Mouse (Mus musculus) heart, embryonic 10.5 days (tissue): Measurements from ENCODE around the gene Sema4c. TPM values are rescaled to one million over a fixed set of nuclear protein-coding genes. Genes with fewer than 3 reads are reported as not detected.
A peak's percentile ranks its signal among the peaks of the same experiment; 100 is the strongest.
"Not testable (repeated sequence)": the region's sequence is repeated elsewhere in the genome, so short reads cannot be mapped to it uniquely, and the experiment has no call there.

Experiments used
- DNase-seq: peaks from one replicate; pipeline ENCODE4 v3.0.0-alpha.2; 2017; ENCODE audit warnings: low spot score
- H3K27ac ChIP-seq: fragments of 300-500 bp; sonication (generic); 2 replicates; pipeline ENCODE4 v1.5.1; 2016; ENCODE audit warnings: mild to moderate bottlenecking
- H3K27me3 ChIP-seq: fragments of 300-500 bp; sonication (generic); 2 replicates; pipeline ENCODE4 v1.6.1; 2016; ENCODE audit warnings: mild to moderate bottlenecking; ENCODE audit not compliant: poor library complexity, insufficient read depth, severe bottlenecking
- H3K36me3 ChIP-seq: fragments of 300-500 bp; sonication (generic); 2 replicates; pipeline ENCODE4 v1.6.1; 2016; ENCODE audit warnings: mild to moderate bottlenecking, moderate library complexity
- H3K4me1 ChIP-seq: fragments of 300-500 bp; sonication (generic); 2 replicates; pipeline ENCODE4 v1.6.1; 2016; ENCODE audit warnings: mild to moderate bottlenecking
- H3K4me3 ChIP-seq: fragments of 300-500 bp; sonication (generic); 2 replicates; pipeline ENCODE4 v1.5.1; 2016; ENCODE audit warnings: mild to moderate bottlenecking, moderate library complexity
- H3K9me3 ChIP-seq: fragments of 300-500 bp; sonication (generic); 2 replicates; pipeline ENCODE4 v1.6.1; 2016; ENCODE audit warnings: mild to moderate bottlenecking, moderate library complexity
- WGBS: fragments of 180-500 bp; shearing (Covaris S2); methylation state at CpG from one replicate; pipeline ENCODE4 v1.1.7; 2016; 5-methylcytosine and 5-hydroxymethylcytosine counted together
- polyA plus RNA-seq: library from polyadenylated mRNA; unstranded; fragments of >200 nt; fragmentation: Nextera tagmentation; extraction: Ambion mirVana; gene quantifications from 2 replicates; pipeline ENCODE4 v1.2.1, GENCODE M21; 2016

The Sema4c gene
- polyA plus RNA-seq, 1 experiment from 2014 or later = 15.2 TPM

DNA sequence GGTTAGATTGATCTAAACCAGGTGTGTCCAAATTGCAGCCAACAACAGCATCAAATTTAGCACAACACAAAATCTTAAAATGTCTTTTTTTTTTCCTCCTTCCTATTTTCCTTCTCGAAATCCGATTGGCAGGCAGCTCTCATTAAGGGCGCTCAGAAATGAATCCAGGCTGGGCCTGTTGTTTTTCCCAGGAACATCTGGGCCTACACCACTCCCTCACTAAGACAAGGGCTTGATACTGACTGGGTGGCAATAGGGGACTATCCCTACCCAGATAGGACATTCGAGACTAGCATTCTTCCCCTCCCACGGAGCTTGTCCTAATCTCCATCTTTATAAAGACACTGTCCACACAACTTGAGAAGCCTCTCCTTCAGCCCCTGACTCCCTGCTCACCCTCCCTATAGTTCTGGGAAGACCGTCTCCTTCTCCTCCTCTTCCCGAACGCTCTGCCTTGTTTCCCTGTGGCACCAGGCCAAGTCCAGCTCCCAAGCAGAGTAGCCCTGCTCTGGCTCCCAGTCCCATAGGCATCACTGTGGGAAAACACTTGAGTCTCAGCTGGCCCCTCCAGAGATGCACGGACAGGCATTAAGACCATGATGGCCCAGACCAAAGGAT, 10.1 kb downstream of the Sema4c start:
- WGBS = 55% methylated on average over 9 of the region's 9 CpGs
- peaks cover 46% of the 10 kb centered on the region for H3K36me3 ChIP-seq
- no peaks in the 10 kb centered on the region for H3K9me3 ChIP-seq
- no peak overlapping the region for H3K4me3 ChIP-seq
- peaks cover 43% of the 10 kb centered on the region for H3K4me1 ChIP-seq
- no peak for DNase-seq
- peak overlapping the region; percentile 94; the same call in 1 of the 2 replicates for H3K27ac ChIP-seq
- H3K27me3 ChIP-seq = no peaks in the 10 kb centered on the region

DNA sequence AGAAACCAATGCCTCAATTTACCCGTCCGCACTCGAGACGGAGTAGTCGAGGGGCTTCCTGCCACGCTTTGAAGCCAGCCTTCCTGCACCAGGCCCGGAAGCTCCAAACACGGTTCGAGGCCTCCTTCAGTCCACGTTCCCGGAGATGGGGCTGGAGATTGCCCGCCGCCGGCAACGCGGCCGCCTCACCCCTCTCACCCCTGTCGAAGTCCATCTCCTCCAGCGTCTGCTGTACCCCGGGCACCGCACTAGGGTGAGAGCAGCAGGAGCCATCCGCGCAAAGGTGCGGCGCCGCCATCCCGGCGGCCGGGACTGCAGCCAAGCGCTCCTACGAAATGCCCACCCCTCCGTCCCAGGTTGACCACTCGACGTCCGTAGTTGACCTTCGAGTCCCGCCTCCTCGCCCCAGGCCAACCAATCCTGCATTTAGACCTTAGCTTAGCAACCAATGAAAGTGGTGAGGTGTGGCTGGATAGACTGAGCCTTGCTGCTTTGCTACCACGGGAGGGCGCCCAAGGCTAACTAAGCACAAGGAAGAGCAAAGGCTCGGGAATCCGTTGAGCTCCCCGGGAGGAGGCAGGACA, 11.2 kb downstream of the Sema4c start, which contains the start of gene Ankrd39:
Ankrd39 (minus strand) TSS at position 558 of the 584 bp plus-strand sequence.
- H3K36me3 ChIP-seq = peaks cover 41% of the 10 kb centered on the region

DNA sequence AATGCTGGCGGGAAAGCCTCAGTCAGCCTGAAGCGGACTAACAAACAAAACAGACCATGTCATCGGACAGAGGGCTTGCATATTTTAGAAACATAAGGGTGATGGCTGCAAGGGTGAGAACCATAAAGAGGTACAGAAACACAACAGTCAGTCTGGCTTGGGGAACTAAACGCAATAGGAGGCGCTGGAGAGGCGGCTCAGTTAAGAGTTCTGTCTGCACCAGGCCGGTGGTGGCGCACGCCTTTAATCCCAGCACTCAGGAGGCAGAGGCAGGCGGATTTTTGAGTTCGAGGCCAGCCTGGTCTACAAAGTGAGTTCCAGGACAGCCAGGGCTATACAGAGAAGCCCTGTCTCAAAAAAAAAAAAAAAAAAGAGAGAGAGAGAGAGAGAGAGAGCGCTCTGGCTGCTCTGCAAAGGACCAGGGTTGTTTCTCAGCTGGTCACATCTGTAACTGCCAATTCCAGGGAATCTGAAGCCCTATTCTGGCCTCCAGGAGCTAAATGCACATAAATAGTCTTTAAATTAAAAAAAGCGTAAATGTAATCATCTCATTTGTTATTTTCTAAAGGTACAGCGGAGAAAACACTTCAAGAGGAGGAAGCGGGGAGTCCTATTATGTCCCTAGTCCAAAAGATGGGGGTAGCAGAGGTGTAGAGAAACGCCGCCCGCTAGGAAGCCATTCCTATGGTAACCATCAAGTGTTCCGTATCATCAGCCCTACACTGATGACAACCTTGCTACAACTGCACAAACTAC, 12.1 kb downstream of the Sema4c start:
- Histone ChIP-seq H3K9me3 (no peaks in the 10 kb centered on the region), H3K4me1 (peaks cover 43% of the 10 kb centered on the region), H3K4me3 (peak overlapping the region; percentile 83), H3K27ac (peak overlapping the region; percentile 94; the same call in 1 of the 2 replicates), H3K27me3 (no peaks in the 10 kb centered on the region), H3K36me3 (peaks cover 41% of the 10 kb centered on the region)
- no peak for DNase-seq
- 67% methylated on average over 19 of the region's 19 CpGs for WGBS

More for the DNA sequence above, 11.2 kb downstream of the Sema4c start, which contains the start of gene Ankrd39:
- Histone ChIP-seq H3K4me3 (peak within 1 kb of the TSS; percentile 83), H3K27ac (peak within 1 kb of the TSS; percentile 94), H3K4me1 (peaks cover 43% of the 10 kb centered on the region), H3K27me3 (no peaks in the 10 kb centered on the region), H3K9me3 (no peaks in the 10 kb centered on the region)
- under 1% methylated on average over 43 of the region's 43 CpGs for WGBS
- DNase-seq = peak; percentile 99

DNA sequence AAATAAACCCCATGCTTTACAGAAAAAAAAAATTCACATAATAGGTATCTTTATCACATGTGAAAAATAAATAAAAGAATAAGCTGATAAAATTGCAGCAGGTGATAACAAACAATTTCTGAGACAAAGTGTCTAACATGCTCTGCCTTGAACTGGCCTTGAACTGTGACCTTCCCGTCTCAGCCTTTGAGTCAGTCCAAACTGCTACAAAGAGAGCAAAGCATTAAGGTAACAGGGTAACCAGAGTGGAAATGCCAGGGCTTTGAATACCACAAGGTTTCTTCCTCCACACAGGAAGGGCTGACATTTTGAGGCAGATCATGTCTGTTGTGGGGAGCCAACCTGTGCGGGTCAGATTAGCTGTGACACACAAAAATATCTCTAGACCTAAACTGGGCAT, 12.8 kb downstream of the Sema4c start:
- 71% methylated on average over 2 of the region's 2 CpGs for WGBS
- H3K36me3 ChIP-seq = peaks cover 40% of the 10 kb centered on the region
- no peak overlapping the region for H3K4me3 ChIP-seq
- H3K27ac ChIP-seq = no peak overlapping the region
- H3K9me3 ChIP-seq = no peaks in the 10 kb centered on the region
- no peak for DNase-seq
- no peaks in the 10 kb centered on the region for H3K27me3 ChIP-seq
- peaks cover 43% of the 10 kb centered on the region for H3K4me1 ChIP-seq

DNA sequence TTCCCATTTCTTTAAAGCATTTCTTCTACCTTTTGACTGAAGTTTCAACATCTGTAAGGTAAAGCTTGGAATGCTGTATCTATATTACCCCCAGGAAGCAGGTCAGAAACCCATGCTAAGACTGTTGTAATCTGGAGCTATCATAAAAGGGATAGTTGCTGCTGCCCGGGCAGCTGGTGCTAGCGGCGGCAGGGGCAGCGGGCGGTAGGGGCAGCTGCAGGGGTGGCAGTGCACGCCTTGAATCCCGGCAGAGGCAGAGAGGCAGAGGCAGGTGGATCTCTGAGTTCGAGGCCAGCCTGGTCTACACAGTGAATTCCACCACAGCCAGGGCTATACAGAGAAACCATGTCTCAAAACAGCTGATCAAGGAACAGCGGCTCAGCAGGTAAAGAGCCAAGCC, 15.2 kb downstream of the Sema4c start:
- Histone ChIP-seq H3K4me3 (no peak overlapping the region), H3K4me1 (peaks cover 40% of the 10 kb centered on the region), H3K9me3 (no peaks in the 10 kb centered on the region), H3K36me3 (peaks cover 36% of the 10 kb centered on the region), H3K27me3 (no peaks in the 10 kb centered on the region), H3K27ac (no peak overlapping the region)
- WGBS = 93% methylated on average over 9 of the region's 9 CpGs
- DNase-seq = no peak

DNA sequence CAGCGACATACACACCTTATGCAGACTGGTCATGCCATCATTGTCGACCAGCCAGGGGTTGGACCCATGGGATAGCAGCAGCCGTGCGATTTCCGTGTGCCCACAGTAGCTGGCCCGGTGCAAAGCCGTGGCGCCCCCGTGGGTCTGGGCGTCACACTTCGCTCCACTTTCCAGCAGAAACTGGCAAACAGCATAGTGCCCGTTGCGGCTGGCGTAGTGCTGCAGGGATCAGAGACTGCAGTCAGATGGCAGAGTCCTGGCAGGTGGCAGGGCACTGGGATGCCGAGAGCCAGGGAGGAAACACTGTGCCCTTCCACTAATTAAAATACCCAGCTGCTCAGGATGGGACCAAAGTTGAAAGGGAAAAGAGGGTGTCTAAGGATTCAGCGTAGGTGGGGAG, 16.3 kb downstream of the Sema4c start:
- WGBS = 94% methylated on average over 16 of the region's 16 CpGs
- no peaks in the 10 kb centered on the region for H3K9me3 ChIP-seq
- peak overlapping the region; percentile 24; the same call in 1 of the 2 replicates for H3K27ac ChIP-seq
- no peak for DNase-seq
- peaks cover 40% of the 10 kb centered on the region for H3K36me3 ChIP-seq
- H3K4me3 ChIP-seq = no peak overlapping the region
- no peaks in the 10 kb centered on the region for H3K27me3 ChIP-seq
- H3K4me1 ChIP-seq = peaks cover 32% of the 10 kb centered on the region

DNA sequence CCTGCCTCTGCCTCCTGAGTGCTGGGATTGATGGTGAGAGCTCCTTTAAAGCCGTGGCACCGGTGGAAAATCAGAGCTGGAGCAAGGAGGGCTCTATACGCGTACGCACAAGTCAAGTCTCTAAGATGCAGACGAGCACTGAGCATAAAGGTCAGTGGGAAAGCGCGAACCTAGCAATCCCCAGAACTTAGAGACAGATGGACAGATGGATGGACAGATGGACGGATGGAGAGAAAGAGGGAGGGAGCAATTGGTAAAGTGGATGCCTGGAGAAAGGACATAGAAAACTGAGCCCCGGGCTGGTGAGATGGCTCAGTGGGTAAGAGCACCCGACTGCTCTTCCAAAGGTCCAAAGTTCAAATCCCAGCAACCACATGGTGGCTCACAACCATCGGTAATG, 17.3 kb downstream of the Sema4c start:
- H3K4me1 ChIP-seq = peaks cover 31% of the 10 kb centered on the region
- H3K27ac ChIP-seq = no peak overlapping the region
- H3K9me3 ChIP-seq = no peaks in the 10 kb centered on the region
- no peak overlapping the region for H3K4me3 ChIP-seq
- no peak for DNase-seq
- no peaks in the 10 kb centered on the region for H3K27me3 ChIP-seq
- H3K36me3 ChIP-seq = peaks cover 40% of the 10 kb centered on the region
- whole genome bisulfite sequencing = 90% methylated on average over 12 of the region's 12 CpGs

DNA sequence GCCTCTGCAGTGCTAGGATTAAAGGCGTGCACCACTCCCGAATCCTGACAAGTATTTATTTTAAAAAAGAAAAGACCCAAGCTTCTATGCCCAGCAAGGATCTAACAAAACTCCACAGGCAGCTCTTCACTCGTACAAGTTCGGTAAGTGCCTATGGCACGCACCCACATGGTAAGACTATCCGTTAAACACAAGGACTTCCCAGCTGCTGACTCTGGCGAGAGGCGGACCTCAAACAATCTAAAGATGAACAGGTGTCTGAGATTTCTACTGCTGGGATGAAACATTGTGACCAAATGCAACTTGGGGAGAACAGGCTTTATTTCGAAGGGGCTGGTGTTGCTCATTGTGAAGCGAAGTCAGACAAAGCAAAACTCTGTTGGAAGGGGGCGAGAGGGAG, 18.0 kb downstream of the Sema4c start:
- peaks cover 33% of the 10 kb centered on the region for H3K4me1 ChIP-seq
- no peak for DNase-seq
- no peaks in the 10 kb centered on the region for H3K9me3 ChIP-seq
- H3K4me3 ChIP-seq = no peak overlapping the region
- no peaks in the 10 kb centered on the region for H3K27me3 ChIP-seq
- 90% methylated on average over 11 of the region's 11 CpGs for WGBS
- H3K27ac ChIP-seq = peak overlapping the region; percentile 72; the same call in 1 of the 2 replicates
- peaks cover 40% of the 10 kb centered on the region for H3K36me3 ChIP-seq

DNA sequence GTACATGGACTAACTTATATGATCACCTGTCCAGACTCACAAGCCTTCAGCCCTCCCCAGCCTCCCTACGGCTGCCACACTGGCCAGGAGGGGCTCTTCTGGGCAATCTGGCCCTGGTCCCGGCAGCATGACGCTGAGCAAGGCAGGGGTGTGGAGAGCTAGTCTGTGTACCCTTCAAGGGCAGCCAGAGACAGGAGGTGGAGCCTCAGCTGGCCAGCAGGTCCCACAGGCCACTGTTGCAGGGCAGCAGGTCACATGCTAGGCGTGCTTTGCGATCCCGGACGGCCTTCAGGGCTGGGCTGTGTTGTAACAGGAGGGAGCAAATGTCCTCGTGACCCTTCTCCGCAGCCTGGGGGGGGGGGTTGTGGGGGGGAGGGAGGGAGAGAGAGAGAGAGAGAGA, 19.0 kb downstream of the Sema4c start, which contains the start of gene Gm42417:
Gm42417 (minus strand) TSS at position 244 of the 400 bp plus-strand sequence.
- DNase-seq = peak; percentile 91
- H3K27ac ChIP-seq = peak within 1 kb of the TSS; percentile 72
- 47% methylated on average over 9 of the region's 9 CpGs for WGBS
- 0 out of 2 replicates have a peak within 1 kb of the TSS, but pooled peaks have one; percentile 9 for H3K4me3 ChIP-seq
- no peaks in the 10 kb centered on the region for H3K9me3 ChIP-seq
- no peaks in the 10 kb centered on the region for H3K27me3 ChIP-seq
- H3K4me1 ChIP-seq = peaks cover 42% of the 10 kb centered on the region
- H3K36me3 ChIP-seq = peaks cover 40% of the 10 kb centered on the region

DNA sequence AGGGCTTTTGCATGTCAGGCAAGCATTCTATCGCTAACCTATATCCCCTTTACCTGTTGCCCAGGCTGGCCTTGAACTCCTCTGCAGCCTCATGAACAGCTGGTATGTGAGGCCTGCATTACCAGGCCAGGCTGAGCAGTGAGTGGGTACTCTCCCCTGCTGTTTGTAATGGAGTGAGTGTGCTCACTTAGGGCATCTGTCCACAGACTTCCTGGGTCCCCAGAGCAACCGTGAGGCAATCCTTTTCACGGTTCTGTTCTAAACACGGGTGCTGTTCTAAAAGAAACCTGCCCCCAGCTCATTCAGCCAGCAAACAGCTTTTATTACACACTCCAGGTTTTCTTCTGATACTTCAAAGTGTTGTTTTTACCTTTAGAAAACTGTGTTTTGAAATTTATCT, 19.4 kb downstream of the Sema4c start:
- Histone ChIP-seq H3K27me3 (no peaks in the 10 kb centered on the region), H3K4me3 (no peak overlapping the region), H3K27ac (peak overlapping the region; percentile 72; the same call in 1 of the 2 replicates), H3K4me1 (peaks cover 44% of the 10 kb centered on the region), H3K36me3 (peaks cover 40% of the 10 kb centered on the region), H3K9me3 (no peaks in the 10 kb centered on the region)
- WGBS = 82% methylated on average over 4 of the region's 4 CpGs
- no peak for DNase-seq

DNA sequence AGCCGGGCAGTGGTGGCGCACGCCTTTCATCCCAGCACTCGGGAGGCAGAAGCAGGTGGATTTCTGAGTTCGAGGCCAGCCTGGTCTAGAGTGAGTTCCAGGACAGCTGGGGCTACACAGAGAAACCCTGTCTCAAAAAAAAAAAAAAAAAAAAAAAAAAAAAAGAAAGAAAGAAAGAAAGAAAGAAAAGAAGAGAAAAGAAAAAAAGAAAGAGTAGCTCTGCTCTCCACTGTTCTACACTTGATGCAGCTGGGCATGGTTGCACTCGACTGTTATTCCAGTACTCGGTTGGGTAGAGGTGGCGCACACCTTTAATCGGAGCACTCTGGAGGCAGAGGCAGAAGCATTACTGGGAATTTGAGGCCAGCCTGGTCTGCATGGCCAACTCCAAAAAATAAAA, 21.4 kb downstream of the Sema4c start, which contains the start of gene Ankrd23:
Ankrd23 (minus strand) TSS at position 101 of the 400 bp plus-strand sequence.
- Histone ChIP-seq H3K36me3 (peaks cover 33% of the 10 kb centered on the region), H3K27ac (peak within 1 kb of the TSS; percentile 37), H3K4me1 (peaks cover 59% of the 10 kb centered on the region)
- not testable (repeated sequence) for H3K4me3 ChIP-seq, DNase-seq, H3K27me3 ChIP-seq, H3K9me3 ChIP-seq
- WGBS = 83% methylated on average over 9 of the region's 9 CpGs

DNA sequence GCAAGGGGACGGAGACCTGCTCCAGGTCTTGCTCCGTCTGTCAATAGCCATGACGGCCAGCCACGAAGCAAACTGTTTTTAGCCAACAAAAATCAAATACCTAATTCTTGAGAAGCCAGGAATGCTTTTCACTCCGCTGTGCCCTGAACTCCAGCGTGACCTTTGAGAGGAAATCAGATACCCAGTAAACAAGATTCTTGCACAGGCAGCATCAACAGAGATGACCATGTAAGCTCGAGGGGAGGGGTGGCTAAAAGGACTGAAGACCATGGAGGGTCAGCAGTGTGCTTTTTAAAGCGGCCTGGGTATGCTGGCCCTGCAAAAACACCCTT, 21.8 kb downstream of the Sema4c start:
- H3K9me3 ChIP-seq = no peaks in the 10 kb centered on the region
- H3K27ac ChIP-seq = peak overlapping the region; percentile 37
- 43% methylated on average over 8 of the region's 8 CpGs for WGBS
- peaks cover 63% of the 10 kb centered on the region for H3K4me1 ChIP-seq
- H3K27me3 ChIP-seq = no peaks in the 10 kb centered on the region
- no peak overlapping the region for H3K4me3 ChIP-seq
- no peak for DNase-seq
- peaks cover 33% of the 10 kb centered on the region for H3K36me3 ChIP-seq
